Mouse (Mus musculus): ENCODE data around the gene Cpsf3. TPM values are rescaled to one million over a fixed set of nuclear protein-coding genes. Genes with fewer than 3 reads are reported as not detected.

Cpsf3 gene
- polyA plus RNA-seq, 1 experiment: 80.1 TPM

- TF ChIP-seq CTCF (IDR thresholded peaks at IDR 0.05; ENCODE audit: borderline replicate concordance, extremely low read depth, insufficient read depth, insufficient read length): no peak
- no peak for TF ChIP-seq POLR2A (IDR thresholded peaks at IDR 0.05; ENCODE audit: borderline replicate concordance, extremely low read depth, insufficient read depth, insufficient read length, poor library complexity, severe bottlenecking)
- DNase-seq (ENCODE audit: low read depth): no peak
Observed at GRCm38 (mm10) chr12:21321170-21321569, 36.0 kb downstream of the Cpsf3 start.

GRCm38 (mm10) chr12:21322296-21322695, 37.1 kb downstream of the Cpsf3 start:
- TF ChIP-seq POLR2A (IDR thresholded peaks at IDR 0.05; ENCODE audit: borderline replicate concordance, extremely low read depth, insufficient read depth, insufficient read length, poor library complexity, severe bottlenecking): no peak
- no peak for TF ChIP-seq CTCF (IDR thresholded peaks at IDR 0.05; ENCODE audit: borderline replicate concordance, extremely low read depth, insufficient read depth, insufficient read length)

GRCm38 (mm10) chr12:21322856-21323255, 37.7 kb downstream of the Cpsf3 start:
- TF ChIP-seq POLR2A (IDR thresholded peaks at IDR 0.05; ENCODE audit: borderline replicate concordance, extremely low read depth, insufficient read depth, insufficient read length, poor library complexity, severe bottlenecking) (no peak), CTCF (IDR thresholded peaks at IDR 0.05; ENCODE audit: borderline replicate concordance, extremely low read depth, insufficient read depth, insufficient read length) (no peak)
- no peak for DNase-seq (ENCODE audit: low read depth)

More at GRCm38 (mm10) chr12:21322296-21322695, 37.1 kb downstream of the Cpsf3 start:
- DNase-seq (ENCODE audit: low read depth): no peak

- no peak for DNase-seq (ENCODE audit: low read depth)
- TF ChIP-seq CTCF (IDR thresholded peaks at IDR 0.05; ENCODE audit: borderline replicate concordance, extremely low read depth, insufficient read depth, insufficient read length) (no peak), POLR2A (IDR thresholded peaks at IDR 0.05; ENCODE audit: borderline replicate concordance, extremely low read depth, insufficient read depth, insufficient read length, poor library complexity, severe bottlenecking) (no peak)
Observed at GRCm38 (mm10) chr12:21324101-21324500, 38.9 kb downstream of the Cpsf3 start.

GRCm38 (mm10) chr12:21325266-21325665, 40.1 kb downstream of the Cpsf3 start:
- TF ChIP-seq CTCF (IDR thresholded peaks at IDR 0.05; ENCODE audit: borderline replicate concordance, extremely low read depth, insufficient read depth, insufficient read length): no peak
- TF ChIP-seq POLR2A (IDR thresholded peaks at IDR 0.05; ENCODE audit: borderline replicate concordance, extremely low read depth, insufficient read depth, insufficient read length, poor library complexity, severe bottlenecking): no peak
- no peak for DNase-seq (ENCODE audit: low read depth)

- TF ChIP-seq POLR2A (IDR thresholded peaks at IDR 0.05; ENCODE audit: borderline replicate concordance, extremely low read depth, insufficient read depth, insufficient read length, poor library complexity, severe bottlenecking): no peak
- TF ChIP-seq CTCF (IDR thresholded peaks at IDR 0.05; ENCODE audit: borderline replicate concordance, extremely low read depth, insufficient read depth, insufficient read length): no peak
- DNase-seq (ENCODE audit: low read depth): no peak
Observed at GRCm38 (mm10) chr12:21326325-21326724, 41.1 kb downstream of the Cpsf3 start.

- no peak for TF ChIP-seq CTCF (IDR thresholded peaks at IDR 0.05; ENCODE audit: borderline replicate concordance, extremely low read depth, insufficient read depth, insufficient read length)
- no peak for TF ChIP-seq POLR2A (IDR thresholded peaks at IDR 0.05; ENCODE audit: borderline replicate concordance, extremely low read depth, insufficient read depth, insufficient read length, poor library complexity, severe bottlenecking)
- no peak for DNase-seq (ENCODE audit: low read depth)
Observed at GRCm38 (mm10) chr12:21329661-21330400, 44.6 kb downstream of the Cpsf3 start.

- TF ChIP-seq CTCF (IDR thresholded peaks at IDR 0.05; ENCODE audit: borderline replicate concordance, extremely low read depth, insufficient read depth, insufficient read length) (no peak), POLR2A (IDR thresholded peaks at IDR 0.05; ENCODE audit: borderline replicate concordance, extremely low read depth, insufficient read depth, insufficient read length, poor library complexity, severe bottlenecking) (no peak)
- no peak for DNase-seq (ENCODE audit: low read depth)
Observed at GRCm38 (mm10) chr12:21330961-21331576, 45.9 kb downstream of the Cpsf3 start.

GRCm38 (mm10) chr12:21331711-21332110, 46.5 kb downstream of the Cpsf3 start:
- DNase-seq (ENCODE audit: low read depth): no peak

GRCm38 (mm10) chr12:21333021-21333420, 47.8 kb downstream of the Cpsf3 start:
- no peak for TF ChIP-seq CTCF (IDR thresholded peaks at IDR 0.05; ENCODE audit: borderline replicate concordance, extremely low read depth, insufficient read depth, insufficient read length)
- no peak for TF ChIP-seq POLR2A (IDR thresholded peaks at IDR 0.05; ENCODE audit: borderline replicate concordance, extremely low read depth, insufficient read depth, insufficient read length, poor library complexity, severe bottlenecking)
- DNase-seq (ENCODE audit: low read depth): no peak

More at GRCm38 (mm10) chr12:21331711-21332110, 46.5 kb downstream of the Cpsf3 start:
- TF ChIP-seq CTCF (IDR thresholded peaks at IDR 0.05; ENCODE audit: borderline replicate concordance, extremely low read depth, insufficient read depth, insufficient read length) (no peak), POLR2A (IDR thresholded peaks at IDR 0.05; ENCODE audit: borderline replicate concordance, extremely low read depth, insufficient read depth, insufficient read length, poor library complexity, severe bottlenecking) (no peak)

- TF ChIP-seq POLR2A (IDR thresholded peaks at IDR 0.05; ENCODE audit: borderline replicate concordance, extremely low read depth, insufficient read depth, insufficient read length, poor library complexity, severe bottlenecking): no peak
- no peak for TF ChIP-seq CTCF (IDR thresholded peaks at IDR 0.05; ENCODE audit: borderline replicate concordance, extremely low read depth, insufficient read depth, insufficient read length)
Observed at GRCm38 (mm10) chr12:21333766-21334165, 48.6 kb downstream of the Cpsf3 start.

More at GRCm38 (mm10) chr12:21333766-21334165, 48.6 kb downstream of the Cpsf3 start:
- no peak for DNase-seq (ENCODE audit: low read depth)

Measured in brain, embryonic 14.5 days (tissue).